Mouse (Mus musculus): Measurements from ENCODE around the gene Slc39a13. TPM values are rescaled to one million over a fixed set of nuclear protein-coding genes. Genes with fewer than 3 reads are reported as not detected.
"Not testable (repeated sequence)": the region's sequence is repeated elsewhere in the genome, so short reads cannot be mapped to it uniquely, and the experiment has no call there.

The Slc39a13 gene
- 32.6 and 36.1 TPM in 2 replicates for polyA plus RNA-seq (2016; fragmentation: Nextera tagmentation; extraction: Ambion mirVana)

DNA sequence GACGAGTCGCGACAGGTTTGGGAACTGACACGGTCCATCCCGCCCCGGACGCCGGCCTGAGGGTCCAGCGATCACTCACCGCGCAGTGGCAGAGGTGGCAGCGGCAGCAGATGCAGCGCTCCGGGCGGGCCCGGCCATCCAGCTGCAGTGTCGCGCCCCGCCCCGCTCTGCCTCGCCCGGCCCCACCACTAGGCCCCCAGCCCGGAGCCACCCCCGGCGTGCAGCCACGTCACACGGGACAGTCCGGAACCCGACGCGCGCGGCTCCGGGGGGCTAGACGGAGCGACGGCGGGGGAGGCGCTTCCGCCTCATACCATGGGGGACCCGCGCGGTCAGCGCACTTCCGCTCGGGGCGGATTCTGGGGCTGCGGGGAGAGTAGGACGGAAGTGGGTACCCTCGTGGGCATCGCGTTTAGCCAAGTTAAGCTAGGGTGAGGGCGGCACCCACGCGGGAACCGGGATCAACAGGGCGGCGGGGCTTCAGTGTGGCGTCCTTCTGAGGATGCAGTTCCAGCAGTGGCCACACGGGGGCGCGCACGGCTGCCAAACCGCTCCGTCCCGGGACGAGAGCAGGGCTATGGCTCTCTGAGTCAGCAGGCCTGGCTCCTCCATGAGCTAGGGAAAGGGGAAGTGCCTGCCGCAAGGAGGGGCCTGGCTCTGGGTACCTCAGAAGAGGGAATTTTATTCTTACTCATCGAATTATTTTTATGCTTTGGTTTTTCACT, at the start of gene Slc39a13:
Gene Slc39a13 (minus strand): TSS at position 342 of the 725 bp plus-strand sequence.
- peak within 1 kb of the TSS; percentile 70 for H3K9ac ChIP-seq
- peaks cover 8% of the 10 kb centered on the region; the same call in 1 of the 2 replicates for H3K36me3 ChIP-seq
- peak within 1 kb of the TSS; percentile 69 for H3K4me2 ChIP-seq (replicated peaks)
- peak; percentile 97 for ATAC-seq (ENCODE audit: low FRiP score)
- H3K27me3 ChIP-seq, result no peaks in the 10 kb centered on the region
- no peaks in the 10 kb centered on the region for H3K9me3 ChIP-seq (replicated peaks)
- H3K4me1 ChIP-seq, result peaks cover 25% of the 10 kb centered on the region
- peak within 1 kb of the TSS; percentile 57 for H3K4me3 ChIP-seq
- peak within 1 kb of the TSS; percentile 79 for H3K27ac ChIP-seq
- under 1% methylated on average over 69 of the region's 69 CpGs for WGBS

GRCm38 (mm10) chr2:91119551-91119950, 49.3 kb upstream of the Slc39a13 start:
- 84% methylated on average over 6 of the region's 6 CpGs for WGBS
- Histone ChIP-seq H3K4me1 (peaks cover 7% of the 10 kb centered on the region), H3K9ac (no peak overlapping the region), H3K27me3 (peaks cover 12% of the 10 kb centered on the region), H3K27ac (no peak overlapping the region), H3K9me3 (replicated peaks) (no peaks in the 10 kb centered on the region), H3K4me3 (no peak overlapping the region), H3K4me2 (replicated peaks) (no peak overlapping the region), H3K36me3 (no peaks in the 10 kb centered on the region)
- ATAC-seq (ENCODE audit: low FRiP score), result no peak

DNA sequence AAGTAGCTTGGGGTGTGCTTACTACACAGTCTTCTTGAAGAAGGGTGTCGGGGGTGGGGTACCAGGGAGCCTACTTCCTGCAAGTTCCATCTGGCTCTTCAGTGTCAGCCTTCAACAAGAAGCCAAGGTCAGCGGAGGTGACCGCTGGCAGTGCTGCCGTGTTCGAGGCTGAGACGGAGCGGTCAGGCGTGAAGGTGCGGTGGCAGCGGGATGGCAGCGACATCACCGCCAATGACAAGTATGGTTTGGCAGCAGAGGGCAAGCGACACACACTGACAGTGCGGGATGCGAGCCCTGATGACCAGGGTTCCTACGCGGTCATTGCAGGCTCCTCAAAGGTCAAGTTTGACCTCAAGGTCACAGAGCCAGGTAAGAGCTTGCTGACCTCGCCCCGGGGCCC, 48.8 kb upstream of the Slc39a13 start:
- Histone ChIP-seq H3K9me3 (replicated peaks) (no peaks in the 10 kb centered on the region), H3K27ac (no peak overlapping the region), H3K4me3 (no peak overlapping the region), H3K27me3 (peaks cover 12% of the 10 kb centered on the region), H3K36me3 (no peaks in the 10 kb centered on the region), H3K4me2 (replicated peaks) (no peak overlapping the region), H3K9ac (no peak overlapping the region), H3K4me1 (peaks cover 7% of the 10 kb centered on the region)
- 90% methylated on average over 19 of the region's 19 CpGs for WGBS
- ATAC-seq (ENCODE audit: low FRiP score), result no peak

- peaks cover 7% of the 10 kb centered on the region for H3K4me1 ChIP-seq
- 86% methylated on average over 1 of the region's 1 CpGs for WGBS
These were observed 48.4 kb upstream of the Slc39a13 start for GRCm38 (mm10) chr2:91118647-91119046.

GRCm38 (mm10) chr2:91117585-91118275, 47.5 kb upstream of the Slc39a13 start, which contains the start of gene Mybpc3:
TSS of gene Mybpc3 (plus strand) at chr2:91118144.
- Histone ChIP-seq H3K9me3 (replicated peaks) (no peaks in the 10 kb centered on the region), H3K4me2 (replicated peaks) (no peak within 1 kb of the TSS), H3K27ac (no peak within 1 kb of the TSS), H3K9ac (no peak within 1 kb of the TSS), H3K36me3 (no peaks in the 10 kb centered on the region), H3K27me3 (peaks cover 10% of the 10 kb centered on the region), H3K4me1 (peaks cover 7% of the 10 kb centered on the region), H3K4me3 (no peak within 1 kb of the TSS)
- WGBS, result 82% methylated on average over 11 of the region's 11 CpGs
- no peak for ATAC-seq (ENCODE audit: low FRiP score)

More at GRCm38 (mm10) chr2:91118647-91119046, 48.4 kb upstream of the Slc39a13 start:
- H3K36me3 ChIP-seq, result no peaks in the 10 kb centered on the region
- no peaks in the 10 kb centered on the region for H3K9me3 ChIP-seq (replicated peaks)
- H3K4me2 ChIP-seq (replicated peaks), result no peak overlapping the region
- H3K4me3 ChIP-seq, result no peak overlapping the region
- ATAC-seq (ENCODE audit: low FRiP score), result no peak
- H3K27ac ChIP-seq, result no peak overlapping the region
- no peak overlapping the region for H3K9ac ChIP-seq
- peaks cover 12% of the 10 kb centered on the region for H3K27me3 ChIP-seq

DNA sequence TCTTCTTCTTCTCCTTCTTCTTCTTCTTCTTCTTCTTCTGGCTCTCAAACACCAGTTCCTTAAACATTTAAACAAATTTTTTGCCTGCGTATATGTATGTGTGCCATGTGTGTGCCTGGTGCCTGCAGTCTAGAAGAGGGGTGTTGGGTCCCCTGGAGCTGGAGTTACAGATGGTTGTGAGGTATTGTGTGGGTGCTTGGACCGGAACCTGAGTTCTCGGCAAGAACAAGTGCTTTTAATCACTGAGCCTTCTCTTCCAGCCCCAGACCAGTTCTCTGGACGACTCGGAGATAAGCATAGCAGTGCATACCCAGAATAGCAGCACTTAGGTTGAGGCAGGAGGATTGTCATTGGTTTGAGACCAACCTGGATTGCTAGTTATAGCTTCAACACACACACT, 46.6 kb upstream of the Slc39a13 start:
- H3K36me3 ChIP-seq, result no peaks in the 10 kb centered on the region
- no peak overlapping the region for H3K9ac ChIP-seq
- 84% methylated on average over 5 of the region's 5 CpGs for WGBS
- no peaks in the 10 kb centered on the region for H3K9me3 ChIP-seq (replicated peaks)
- H3K4me2 ChIP-seq (replicated peaks), result no peak overlapping the region
- H3K4me3 ChIP-seq, result no peak overlapping the region
- H3K27ac ChIP-seq, result no peak overlapping the region
- H3K27me3 ChIP-seq, result peaks cover 8% of the 10 kb centered on the region
- no peak for ATAC-seq (ENCODE audit: low FRiP score)
- H3K4me1 ChIP-seq, result peaks cover 7% of the 10 kb centered on the region

DNA sequence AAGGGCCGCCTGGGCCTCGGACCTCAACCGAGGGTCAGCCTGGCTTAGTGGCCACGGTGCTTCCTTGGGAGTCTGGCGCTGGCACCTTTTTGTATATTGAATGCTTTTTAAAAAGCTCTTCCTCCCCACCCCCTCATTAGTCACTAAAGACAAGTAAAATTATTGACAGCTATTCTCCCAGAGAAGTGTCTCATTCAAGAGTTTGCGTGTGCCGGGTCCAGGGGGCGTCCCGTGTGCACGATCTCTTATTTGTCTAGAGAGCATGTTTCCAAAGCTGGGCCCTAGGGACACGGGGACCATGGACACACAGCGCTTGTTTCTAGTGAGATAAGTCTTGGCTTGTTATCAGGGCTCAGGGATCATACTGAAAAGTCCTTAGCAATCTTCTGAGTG, 45.4 kb upstream of the Slc39a13 start:
- no peaks in the 10 kb centered on the region for H3K9me3 ChIP-seq (replicated peaks)
- WGBS, result 31% methylated on average over 12 of the region's 12 CpGs
- H3K27ac ChIP-seq, result no peak overlapping the region
- ATAC-seq (ENCODE audit: low FRiP score), result no peak
- H3K4me2 ChIP-seq (replicated peaks), result peak overlapping the region; percentile 80
- peaks cover 8% of the 10 kb centered on the region for H3K27me3 ChIP-seq
- H3K9ac ChIP-seq, result peak overlapping the region; percentile 67
- H3K4me3 ChIP-seq, result peak overlapping the region; percentile 40
- H3K4me1 ChIP-seq, result peaks cover 7% of the 10 kb centered on the region
- H3K36me3 ChIP-seq, result no peaks in the 10 kb centered on the region

GRCm38 (mm10) chr2:91114781-91115577, 44.8 kb upstream of the Slc39a13 start:
- H3K4me1 ChIP-seq, result peaks cover 7% of the 10 kb centered on the region
- H3K4me2 ChIP-seq (replicated peaks), result peak overlapping the region; percentile 80
- 8% methylated on average over 38 of the region's 42 CpGs for WGBS
- peaks cover 8% of the 10 kb centered on the region for H3K27me3 ChIP-seq
- peak; percentile 53 for ATAC-seq (ENCODE audit: low FRiP score)
- H3K4me3 ChIP-seq, result peak overlapping the region; percentile 40
- no peaks in the 10 kb centered on the region for H3K9me3 ChIP-seq (replicated peaks)
- peak overlapping the region; percentile 67 for H3K9ac ChIP-seq
- H3K27ac ChIP-seq, result no peak overlapping the region
- H3K36me3 ChIP-seq, result no peaks in the 10 kb centered on the region

- Histone ChIP-seq H3K4me1 (peaks cover 7% of the 10 kb centered on the region), H3K4me2 (replicated peaks) (no peak overlapping the region), H3K36me3 (no peaks in the 10 kb centered on the region), H3K9ac (no peak overlapping the region), H3K27me3 (peaks cover 8% of the 10 kb centered on the region), H3K9me3 (replicated peaks) (no peaks in the 10 kb centered on the region), H3K27ac (no peak overlapping the region), H3K4me3 (no peak overlapping the region)
- no peak for ATAC-seq (ENCODE audit: low FRiP score)
- 76% methylated on average over 6 of the region's 6 CpGs for WGBS
These were observed 43.6 kb upstream of the Slc39a13 start for GRCm38 (mm10) chr2:91113852-91114251.

GRCm38 (mm10) chr2:91113334-91113733, 43.1 kb upstream of the Slc39a13 start:
- Histone ChIP-seq H3K9me3 (replicated peaks) (no peaks in the 10 kb centered on the region), H3K36me3 (no peaks in the 10 kb centered on the region), H3K27me3 (peaks cover 8% of the 10 kb centered on the region), H3K4me1 (peaks cover 7% of the 10 kb centered on the region), H3K4me2 (replicated peaks) (no peak overlapping the region), H3K27ac (no peak overlapping the region), H3K9ac (no peak overlapping the region), H3K4me3 (no peak overlapping the region)
- WGBS, result 83% methylated on average over 10 of the region's 10 CpGs
- ATAC-seq (ENCODE audit: low FRiP score), result no peak

- Histone ChIP-seq H3K27ac (no peak overlapping the region), H3K36me3 (no peaks in the 10 kb centered on the region), H3K9ac (no peak overlapping the region), H3K4me2 (replicated peaks) (no peak overlapping the region), H3K4me1 (peaks cover 7% of the 10 kb centered on the region), H3K9me3 (replicated peaks) (no peaks in the 10 kb centered on the region), H3K4me3 (no peak overlapping the region), H3K27me3 (peaks cover 8% of the 10 kb centered on the region)
- 59% methylated on average over 4 of the region's 4 CpGs for WGBS
- no peak for ATAC-seq (ENCODE audit: low FRiP score)
These were observed 42.3 kb upstream of the Slc39a13 start for GRCm38 (mm10) chr2:91112491-91112890.

GRCm38 (mm10) chr2:91111832-91112231, 41.6 kb upstream of the Slc39a13 start:
- H3K4me3 ChIP-seq; H3K4me1 ChIP-seq; H3K27me3 ChIP-seq; H3K36me3 ChIP-seq; H3K27ac ChIP-seq; H3K9ac ChIP-seq; H3K4me2 ChIP-seq (replicated peaks); ATAC-seq (ENCODE audit: low FRiP score); H3K9me3 ChIP-seq (replicated peaks): not testable (repeated sequence)
- 98% methylated on average over 3 of the region's 3 CpGs for WGBS
